Mouse (Mus musculus) stomach, embryonic 16.5 days (tissue): ENCODE data around the gene Eif2b4. TPM values are rescaled to one million over a fixed set of nuclear protein-coding genes. Genes with fewer than 3 reads are reported as not detected.

Experiments used
- ATAC-seq: fragments of 200-750 bp; cut with Nextera tagmentation; 2 replicates; pipeline ENCODE4 v1.8.0; 2017; ENCODE audit warnings: moderate number of reproducible peaks, moderate TSS enrichment; ENCODE audit not compliant: insufficient read depth, low FRiP score
- H3K27ac ChIP-seq: fragments of 300-500 bp; sonication (generic); 2 replicates; pipeline ENCODE4 v1.5.1; 2014; ENCODE audit warnings: low read length
- H3K27me3 ChIP-seq: fragments of 300-500 bp; sonication (generic); 2 replicates; pipeline ENCODE4 v1.6.1; 2014; ENCODE audit warnings: low read length, control low read depth, mixed read lengths; ENCODE audit not compliant: control insufficient read depth, insufficient read depth
- H3K36me3 ChIP-seq: fragments of 300-500 bp; sonication (generic); 2 replicates; pipeline ENCODE4 v1.6.1; 2014; ENCODE audit warnings: low read length; ENCODE audit not compliant: control insufficient read depth, insufficient read depth
- H3K4me1 ChIP-seq: fragments of 300-500 bp; sonication (generic); 2 replicates; pipeline ENCODE4 v1.6.1; 2014; ENCODE audit warnings: low read length, control low read depth, mixed read lengths; ENCODE audit not compliant: control insufficient read depth, insufficient read depth
- H3K4me2 ChIP-seq: fragments of 300-500 bp; sonication (generic); 2 replicates; pipeline ENCODE4 v1.6.1; 2014; ENCODE audit warnings: low read depth, low read length, mixed read lengths
- H3K4me3 ChIP-seq: fragments of 300-500 bp; sonication (generic); replicated peaks from 2 replicates; pipeline ENCODE4 v1.5.1; 2014; ENCODE audit warnings: mild to moderate bottlenecking, low read length
- H3K9ac ChIP-seq: fragments of 300-500 bp; sonication (generic); 2 replicates; pipeline ENCODE4 v1.6.1; 2014; ENCODE audit warnings: low read length
- H3K9me3 ChIP-seq: fragments of 300-500 bp; sonication (generic); replicated peaks from 2 replicates; pipeline ENCODE4 v1.6.1; 2016; ENCODE audit warnings: low read length, control low read depth; ENCODE audit not compliant: control insufficient read depth
- WGBS: fragments of 180-500 bp; shearing (Covaris S2); extraction: QIAGEN DNeasy Blood & Tissue Kit; methylation state at CpG from one replicate; pipeline ENCODE4 v1.1.7; 2014; 5-methylcytosine and 5-hydroxymethylcytosine counted together
- polyA plus RNA-seq: library from polyadenylated mRNA; unstranded; fragments of >200 nt; fragmentation: Nextera tagmentation; extraction: Ambion mirVana; gene quantifications from 2 replicates; pipeline ENCODE4 v1.2.1, GENCODE M21; 2015

Eif2b4 gene
- polyA plus RNA-seq, 1 experiment from 2014 or later, result 66.7 TPM

GRCm38 (mm10) chr5:31179766-31180630, 13.2 kb downstream of the Eif2b4 start, which contains the start of the genes Gm29609 and Gtf3c2:
Gene Gm29609, minus strand, starts transcription at chr5:31179911.
Gene Gtf3c2, minus strand, starts transcription at chr5:31180144.
- Histone ChIP-seq H3K4me2 (peak within 1 kb of the TSS; percentile 84), H3K4me1 (0 out of 2 replicates have a peak, but pooled peaks cover 3% of the 10 kb centered on the region), H3K4me3 (peak within 1 kb of the TSS; percentile 82), H3K9me3 (no peaks in the 10 kb centered on the region), H3K36me3 (no peaks in the 10 kb centered on the region), H3K9ac (peak within 1 kb of the TSS; percentile 81), H3K27me3 (no peaks in the 10 kb centered on the region), H3K27ac (peak within 1 kb of the TSS; percentile 98)
- ATAC-seq, result peak; percentile 97
- whole genome bisulfite sequencing, result under 1% methylated on average over 59 of the region's 59 CpGs

GRCm38 (mm10) chr5:31179301-31179765, 13.9 kb downstream of the Eif2b4 start:
- Histone ChIP-seq H3K36me3 (no peaks in the 10 kb centered on the region), H3K4me3 (peak overlapping the region; percentile 82), H3K4me1 (0 out of 2 replicates have a peak, but pooled peaks cover 3% of the 10 kb centered on the region), H3K4me2 (peak overlapping the region; percentile 84), H3K27ac (peak overlapping the region; percentile 98), H3K9ac (peak overlapping the region; percentile 81), H3K9me3 (no peaks in the 10 kb centered on the region), H3K27me3 (no peaks in the 10 kb centered on the region)
- under 1% methylated on average over 25 of the region's 25 CpGs for WGBS
- peak; percentile 32 for ATAC-seq

- H3K27ac ChIP-seq, result no peak overlapping the region
- H3K36me3 ChIP-seq, result peaks cover 37% of the 10 kb centered on the region
- ATAC-seq, result no peak
Observed at GRCm38 (mm10) chr5:31168630-31169029, 24.6 kb downstream of the Eif2b4 start.

DNA sequence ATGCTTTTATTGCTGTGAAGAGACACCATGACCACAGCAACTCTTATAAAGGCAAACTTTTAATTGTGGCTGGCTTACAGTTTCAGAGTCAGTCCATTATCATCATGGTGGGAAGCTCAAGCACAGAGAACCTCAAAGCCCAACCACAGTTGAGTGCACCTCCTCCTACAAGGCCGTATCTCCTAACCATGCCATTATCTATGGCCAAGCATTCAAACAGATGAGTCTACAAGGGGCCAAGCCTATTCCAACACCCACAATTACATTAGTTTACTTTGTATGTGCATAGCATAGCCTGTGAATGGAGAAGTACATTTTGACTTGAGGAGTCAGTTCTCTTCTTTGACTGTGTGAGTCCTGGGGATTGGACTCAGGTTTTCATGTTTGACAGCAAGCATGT, 28.4 kb downstream of the Eif2b4 start:
- H3K9me3 ChIP-seq, result no peaks in the 10 kb centered on the region
- no peak for ATAC-seq

More at GRCm38 (mm10) chr5:31168630-31169029, 24.6 kb downstream of the Eif2b4 start:
- Histone ChIP-seq H3K9ac (no peak overlapping the region), H3K27me3 (no peaks in the 10 kb centered on the region), H3K4me2 (no peak overlapping the region), H3K9me3 (no peaks in the 10 kb centered on the region), H3K4me3 (no peak overlapping the region), H3K4me1 (no peaks in the 10 kb centered on the region)
- 92% methylated on average over 4 of the region's 4 CpGs for WGBS

GRCm38 (mm10) chr5:31162462-31162861, 30.8 kb downstream of the Eif2b4 start:
- Histone ChIP-seq H3K27ac (no peak overlapping the region), H3K9me3 (no peaks in the 10 kb centered on the region), H3K36me3 (peaks cover 20% of the 10 kb centered on the region; the same call in 1 of the 2 replicates), H3K4me2 (no peak overlapping the region), H3K4me1 (no peaks in the 10 kb centered on the region), H3K9ac (no peak overlapping the region), H3K4me3 (no peak overlapping the region), H3K27me3 (no peaks in the 10 kb centered on the region)
- ATAC-seq, result no peak

More for the DNA sequence above, 28.4 kb downstream of the Eif2b4 start:
- Histone ChIP-seq H3K4me2 (no peak overlapping the region), H3K4me3 (no peak overlapping the region), H3K27me3 (no peaks in the 10 kb centered on the region), H3K36me3 (peaks cover 26% of the 10 kb centered on the region), H3K4me1 (no peaks in the 10 kb centered on the region), H3K27ac (no peak overlapping the region), H3K9ac (no peak overlapping the region)
- WGBS, result 93% methylated on average over 1 of the region's 1 CpGs

DNA sequence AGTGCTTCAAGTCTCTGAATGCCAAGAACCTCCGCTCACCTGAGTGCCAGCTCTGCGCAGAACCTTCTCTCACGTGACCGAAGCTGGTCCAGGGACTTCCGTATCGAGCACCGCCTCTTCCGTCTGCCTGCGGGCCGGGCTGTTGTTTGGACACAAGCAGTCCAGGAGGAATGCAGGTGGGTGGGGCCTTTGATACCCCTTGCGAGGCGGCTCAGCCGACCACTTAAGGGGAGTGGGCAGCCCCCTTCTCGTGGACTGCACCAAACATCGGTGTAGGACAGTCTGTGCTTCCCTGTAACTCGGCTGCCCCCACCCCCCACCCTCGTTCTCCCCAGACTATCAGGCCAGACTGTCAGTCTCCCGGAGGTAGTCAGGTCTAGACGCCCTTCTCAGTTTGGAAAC, 39.1 kb downstream of the Eif2b4 start, which contains the start of gene Mpv17:
Gene Mpv17 (minus strand): TSS at position 100 of the 402 bp plus-strand sequence.
- peak within 1 kb of the TSS; percentile 76 for H3K27ac ChIP-seq
- 0 out of 2 replicates have a peak, but pooled peaks cover 9% of the 10 kb centered on the region for H3K36me3 ChIP-seq
- H3K4me2 ChIP-seq, result peak within 1 kb of the TSS; percentile 95
- ATAC-seq, result peak; percentile 95
- H3K4me1 ChIP-seq, result peaks cover 6% of the 10 kb centered on the region
- H3K9ac ChIP-seq, result peak within 1 kb of the TSS; percentile 79
- under 1% methylated on average over 19 of the region's 19 CpGs for WGBS
- H3K9me3 ChIP-seq, result no peaks in the 10 kb centered on the region
- no peaks in the 10 kb centered on the region for H3K27me3 ChIP-seq
- H3K4me3 ChIP-seq, result peak within 1 kb of the TSS; percentile 75

DNA sequence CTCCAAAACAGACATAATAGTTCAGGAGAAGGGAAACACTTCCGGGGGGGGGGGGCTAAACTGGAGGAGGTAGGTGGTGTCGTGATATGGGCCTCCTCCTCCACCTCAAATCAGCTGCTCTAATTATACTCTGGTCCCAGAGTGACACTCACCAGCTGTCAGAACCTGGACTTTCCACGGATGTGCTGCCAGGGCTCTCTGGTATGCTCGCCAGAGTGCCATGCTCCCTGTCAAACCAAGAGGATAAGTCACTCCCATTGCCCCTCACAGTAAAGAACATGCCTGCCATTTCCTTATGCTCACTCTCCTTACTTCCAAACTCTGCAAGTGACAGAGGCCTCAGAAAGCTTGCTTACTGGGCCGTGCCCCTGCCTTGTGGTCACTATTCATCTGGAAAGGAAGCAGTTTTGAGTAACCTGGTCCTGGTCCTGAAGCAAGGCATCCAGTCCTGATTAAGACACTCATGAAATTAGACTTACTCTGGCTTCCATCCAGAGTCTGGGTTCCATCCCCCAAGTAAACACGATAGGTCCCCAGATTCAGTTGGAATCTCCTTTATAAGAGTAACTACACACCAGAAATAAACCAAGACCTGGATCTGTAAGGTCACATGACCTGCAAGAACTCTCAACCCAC, 39.6 kb downstream of the Eif2b4 start:
- Histone ChIP-seq H3K4me3 (peak overlapping the region; percentile 75), H3K9ac (peak overlapping the region; percentile 79), H3K9me3 (no peaks in the 10 kb centered on the region), H3K4me1 (peaks cover 6% of the 10 kb centered on the region), H3K27me3 (no peaks in the 10 kb centered on the region), H3K27ac (peak overlapping the region; percentile 76), H3K36me3 (0 out of 2 replicates have a peak, but pooled peaks cover 9% of the 10 kb centered on the region), H3K4me2 (peak overlapping the region; percentile 95)
- ATAC-seq, result peak; percentile 1; the same call in 1 of the 2 replicates
- WGBS, result 26% methylated on average over 6 of the region's 6 CpGs

DNA sequence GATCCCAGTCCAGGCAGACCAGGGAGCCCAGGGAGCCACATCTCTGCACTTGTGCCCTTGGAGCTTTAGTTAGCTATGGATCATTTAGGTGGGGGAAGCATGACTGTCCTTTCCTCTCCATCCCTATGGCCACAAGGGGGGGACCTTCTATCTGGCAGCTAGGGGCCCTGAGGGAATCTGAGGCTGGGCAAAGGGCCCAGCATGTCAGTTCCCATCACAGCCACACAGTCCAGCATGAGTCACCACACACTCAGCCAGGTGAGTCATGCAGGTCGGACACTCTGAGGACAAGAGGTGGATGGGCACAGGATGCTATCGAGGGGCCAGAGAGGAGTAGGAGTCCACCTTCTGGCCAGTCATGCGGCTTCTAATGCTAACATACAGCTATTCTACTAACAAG, 41.5 kb downstream of the Eif2b4 start:
- H3K27ac ChIP-seq, result no peak overlapping the region
- peaks cover 6% of the 10 kb centered on the region for H3K4me1 ChIP-seq
- H3K27me3 ChIP-seq, result no peaks in the 10 kb centered on the region
- H3K9me3 ChIP-seq, result no peaks in the 10 kb centered on the region
- H3K4me3 ChIP-seq, result no peak overlapping the region
- no peaks in the 10 kb centered on the region for H3K36me3 ChIP-seq
- no peak; the same call in 1 of the 2 replicates for ATAC-seq
- no peak overlapping the region for H3K4me2 ChIP-seq
- 83% methylated on average over 3 of the region's 3 CpGs for WGBS
- H3K9ac ChIP-seq, result no peak overlapping the region
